Mouse (Mus musculus) G1E (cell line): ENCODE results near the gene Zfp280d.

Source experiments
- CTCF ChIP-seq: IDR thresholded peaks from 2 replicates; pipeline ENCODE4 v1.5.1; 2012; ENCODE audit warnings: low read depth, low read length, inconsistent platforms, mixed read lengths
- GATA1 ChIP-seq: IDR thresholded peaks from 2 replicates; pipeline ENCODE4 v1.6.1; 2012; ENCODE audit warnings: borderline replicate concordance, low read length, inconsistent platforms, mixed read lengths
- GATA2 ChIP-seq: IDR thresholded peaks from 2 replicates; pipeline ENCODE4 v1.6.1; 2012; ENCODE audit warnings: low read depth, low read length, inconsistent platforms, borderline replicate concordance
- POLR2AphosphoS5 ChIP-seq: IDR thresholded peaks from 2 replicates; pipeline ENCODE4 v1.6.1; 2012; ENCODE audit warnings: low read depth, low read length, inconsistent platforms; ENCODE audit not compliant: insufficient replicate concordance
- TAL1 ChIP-seq: conservative IDR thresholded peaks from 2 replicates; pipeline ENCODE4 v1.6.1; 2012; ENCODE audit warnings: low read depth, low read length, inconsistent platforms, mixed read lengths

DNA sequence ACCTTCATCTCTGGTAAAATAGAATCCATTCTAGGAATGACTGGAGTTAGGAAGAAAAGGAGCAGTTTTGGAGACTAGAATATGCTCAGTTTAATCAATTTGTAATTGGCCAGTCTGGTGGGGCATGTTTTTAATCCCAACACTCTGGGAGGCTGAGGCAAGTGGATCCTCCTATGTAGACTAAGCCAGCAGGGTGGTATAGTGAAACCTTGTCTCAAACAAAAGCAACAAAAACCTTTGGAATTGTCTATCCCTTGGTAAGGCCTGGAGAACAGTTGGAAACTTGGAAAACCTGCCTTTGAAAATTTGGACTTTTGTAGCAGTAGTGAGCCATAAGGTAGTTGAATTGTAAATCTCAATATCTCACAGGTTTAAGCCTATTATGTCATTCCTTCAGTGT lies 2.3 kb downstream of the Zfp280d start:
- TF ChIP-seq CTCF (no peak), TAL1 (no peak), GATA1 (no peak), GATA2 (no peak), POLR2AphosphoS5 (no peak)
